Mouse (Mus musculus): ENCODE data around the gene Map2k4. TPM values are rescaled to one million over a fixed set of nuclear protein-coding genes. Genes with fewer than 3 reads are reported as not detected.
A peak's percentile ranks its signal among the peaks of the same experiment; 100 is the strongest.

The Map2k4 gene
- polyA plus RNA-seq, 1 experiment: 29.3 TPM

GRCm38 (mm10) chr11:65723715-65724114 lies 64.4 kb downstream of the Map2k4 start:
- H3K4me1 ChIP-seq (ENCODE audit: control insufficient read depth, insufficient read depth, low read length): no peaks in the 10 kb centered on the region; the same call in 1 of the 2 replicates
- no peak overlapping the region for H3K4me3 ChIP-seq (replicated peaks; ENCODE audit: control insufficient read depth, low read depth, low read length)
- H3K27ac ChIP-seq (ENCODE audit: control insufficient read depth, insufficient read depth, low read depth, low read length, poor library complexity): no peak overlapping the region
- TF ChIP-seq POLR2A (IDR thresholded peaks at IDR 0.05; ENCODE audit: borderline replicate concordance, control insufficient read depth, low read depth, low read length) (no peak), CTCF (IDR thresholded peaks at IDR 0.05; ENCODE audit: control insufficient read depth, insufficient read depth, low read length) (no peak)
- WGBS: 82% methylated on average over 2 of the region's 2 CpGs

GRCm38 (mm10) chr11:65721615-65722014 lies 66.5 kb downstream of the Map2k4 start:
- Histone ChIP-seq H3K27ac (ENCODE audit: control insufficient read depth, insufficient read depth, low read depth, low read length, poor library complexity) (no peak overlapping the region), H3K4me1 (ENCODE audit: control insufficient read depth, insufficient read depth, low read length) (no peaks in the 10 kb centered on the region; the same call in 1 of the 2 replicates), H3K4me3 (replicated peaks; ENCODE audit: control insufficient read depth, low read depth, low read length) (no peak overlapping the region)
- 66% methylated on average over 3 of the region's 3 CpGs for WGBS
- TF ChIP-seq CTCF (IDR thresholded peaks at IDR 0.05; ENCODE audit: control insufficient read depth, insufficient read depth, low read length) (no peak), POLR2A (IDR thresholded peaks at IDR 0.05; ENCODE audit: borderline replicate concordance, control insufficient read depth, low read depth, low read length) (no peak)

- Histone ChIP-seq H3K27ac (ENCODE audit: control insufficient read depth, insufficient read depth, low read depth, low read length, poor library complexity) (no peak overlapping the region), H3K4me3 (replicated peaks; ENCODE audit: control insufficient read depth, low read depth, low read length) (no peak overlapping the region), H3K4me1 (ENCODE audit: control insufficient read depth, insufficient read depth, low read length) (no peaks in the 10 kb centered on the region; the same call in 1 of the 2 replicates)
- WGBS: 19% methylated on average over 1 of the region's 1 CpGs
- TF ChIP-seq POLR2A (IDR thresholded peaks at IDR 0.05; ENCODE audit: borderline replicate concordance, control insufficient read depth, low read depth, low read length): no peak
- no peak for TF ChIP-seq CTCF (IDR thresholded peaks at IDR 0.05; ENCODE audit: control insufficient read depth, insufficient read depth, low read length)
These were observed 68.1 kb downstream of the Map2k4 start for GRCm38 (mm10) chr11:65719960-65720359.

- no peak overlapping the region for H3K4me3 ChIP-seq (replicated peaks; ENCODE audit: control insufficient read depth, low read depth, low read length)
- no peaks in the 10 kb centered on the region for H3K4me1 ChIP-seq (ENCODE audit: control insufficient read depth, insufficient read depth, low read length)
- TF ChIP-seq POLR2A (IDR thresholded peaks at IDR 0.05; ENCODE audit: borderline replicate concordance, control insufficient read depth, low read depth, low read length) (no peak), CTCF (IDR thresholded peaks at IDR 0.05; ENCODE audit: control insufficient read depth, insufficient read depth, low read length) (no peak)
- H3K27ac ChIP-seq (ENCODE audit: control insufficient read depth, insufficient read depth, low read depth, low read length, poor library complexity): no peak overlapping the region
- 67% methylated on average over 4 of the region's 4 CpGs for WGBS
These were observed 74.3 kb downstream of the Map2k4 start for GRCm38 (mm10) chr11:65713830-65714229.

- WGBS: 92% methylated on average over 6 of the region's 6 CpGs
- no peaks in the 10 kb centered on the region for H3K4me1 ChIP-seq (ENCODE audit: control insufficient read depth, insufficient read depth, low read length)
- TF ChIP-seq CTCF (IDR thresholded peaks at IDR 0.05; ENCODE audit: control insufficient read depth, insufficient read depth, low read length): no peak
- TF ChIP-seq POLR2A (IDR thresholded peaks at IDR 0.05; ENCODE audit: borderline replicate concordance, control insufficient read depth, low read depth, low read length): no peak
- H3K27ac ChIP-seq (ENCODE audit: control insufficient read depth, insufficient read depth, low read depth, low read length, poor library complexity): 0 out of 2 replicates have a peak overlapping the region, but pooled peaks have one; percentile 7
- no peak overlapping the region for H3K4me3 ChIP-seq (replicated peaks; ENCODE audit: control insufficient read depth, low read depth, low read length)
These were observed 75.3 kb downstream of the Map2k4 start for GRCm38 (mm10) chr11:65712754-65713306.

GRCm38 (mm10) chr11:65706784-65707183 lies 81.3 kb downstream of the Map2k4 start:
- Histone ChIP-seq H3K4me3 (replicated peaks; ENCODE audit: control insufficient read depth, low read depth, low read length) (no peak overlapping the region), H3K27ac (ENCODE audit: control insufficient read depth, insufficient read depth, low read depth, low read length, poor library complexity) (no peak overlapping the region), H3K4me1 (ENCODE audit: control insufficient read depth, insufficient read depth, low read length) (no peaks in the 10 kb centered on the region)
- WGBS: 91% methylated on average over 4 of the region's 4 CpGs
- TF ChIP-seq POLR2A (IDR thresholded peaks at IDR 0.05; ENCODE audit: borderline replicate concordance, control insufficient read depth, low read depth, low read length) (no peak), CTCF (IDR thresholded peaks at IDR 0.05; ENCODE audit: control insufficient read depth, insufficient read depth, low read length) (no peak)

GRCm38 (mm10) chr11:65706176-65706575 lies 81.9 kb downstream of the Map2k4 start:
- WGBS: 92% methylated on average over 2 of the region's 2 CpGs
- Histone ChIP-seq H3K4me1 (ENCODE audit: control insufficient read depth, insufficient read depth, low read length) (no peaks in the 10 kb centered on the region), H3K4me3 (replicated peaks; ENCODE audit: control insufficient read depth, low read depth, low read length) (no peak overlapping the region), H3K27ac (ENCODE audit: control insufficient read depth, insufficient read depth, low read depth, low read length, poor library complexity) (no peak overlapping the region)
- no peak for TF ChIP-seq CTCF (IDR thresholded peaks at IDR 0.05; ENCODE audit: control insufficient read depth, insufficient read depth, low read length)

DNA sequence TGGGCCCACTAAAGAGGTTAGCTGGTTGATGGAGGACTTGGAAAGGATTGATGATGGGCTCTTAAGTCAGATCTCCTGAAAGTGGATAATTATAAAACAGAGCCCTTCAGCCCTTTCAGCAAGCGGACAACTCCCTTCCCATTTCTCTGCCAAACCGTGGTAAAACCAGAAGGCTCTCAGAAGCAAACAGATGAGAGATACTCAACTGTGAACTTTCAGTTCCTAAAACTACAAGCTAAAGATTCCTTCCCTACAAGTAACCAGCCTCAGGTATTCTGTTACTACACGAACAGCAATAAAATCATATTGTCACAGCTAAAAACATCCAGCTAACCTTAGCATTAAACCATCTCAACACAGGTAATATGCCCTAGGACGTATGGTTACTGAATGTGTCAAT lies 83.2 kb downstream of the Map2k4 start:
- no peak overlapping the region for H3K27ac ChIP-seq (ENCODE audit: control insufficient read depth, insufficient read depth, low read depth, low read length, poor library complexity)
- no peak for TF ChIP-seq CTCF (IDR thresholded peaks at IDR 0.05; ENCODE audit: control insufficient read depth, insufficient read depth, low read length)
- no peak for TF ChIP-seq POLR2A (IDR thresholded peaks at IDR 0.05; ENCODE audit: borderline replicate concordance, control insufficient read depth, low read depth, low read length)
- no peak overlapping the region for H3K4me3 ChIP-seq (replicated peaks; ENCODE audit: control insufficient read depth, low read depth, low read length)
- WGBS: 68% methylated on average over 4 of the region's 4 CpGs
- no peaks in the 10 kb centered on the region for H3K4me1 ChIP-seq (ENCODE audit: control insufficient read depth, insufficient read depth, low read length)
